Comparison of ENCODE assay signal across 18 mouse cellular contexts in genomic region chr19:57427756-57428438, GRCm38 (mm10).
"Had no signal": no experiment of that assay in that cellular context is flagged by ENCODE, and none has a peak within 500 bp of the region (broad histone marks: within the 10 kb centered on the region; RNA-seq: fewer than 3 reads in every experiment).

No protein-coding gene starts in this region.

- H3K27me3 ChIP-seq: midbrain, embryonic 13.5 days; neural tube, embryonic 13.5 days; neural tube, embryonic 15.5 days had no signal

- H3K4me3 ChIP-seq: midbrain, embryonic 10.5 days; midbrain, embryonic 13.5 days; myocyte; neural tube, embryonic 13.5 days; neural tube, embryonic 15.5 days had no signal

- H3K9me3 ChIP-seq: midbrain, embryonic 10.5 days; midbrain, embryonic 13.5 days; neural tube, embryonic 13.5 days; neural tube, embryonic 15.5 days had no signal

- H3K4me2 ChIP-seq: lung, embryonic 14.5 days; midbrain, embryonic 13.5 days; neural tube, embryonic 13.5 days; neural tube, embryonic 15.5 days had no signal

- DNase-seq: lung, adult 18-20 months; lung, embryonic 14.5 days; lung, postnatal 4 days; retina, postnatal 1 day; right cerebral cortex, adult 18-20 months; right cerebral cortex, postnatal 25 days; right cerebral cortex, postnatal 4 days; spleen, adult 18-20 months; thymus, adult 18-20 months; thymus, postnatal 14 days; thymus, postnatal 36 days had no signal

- ATAC-seq: midbrain, embryonic 13.5 days; midbrain, embryonic 16.5 days had no signal

- H3K4me1 ChIP-seq: midbrain, embryonic 10.5 days had no signal

- H3K9ac ChIP-seq: liver, embryonic 14.5 days; lung, embryonic 14.5 days; midbrain, embryonic 13.5 days; neural tube, embryonic 13.5 days; neural tube, embryonic 15.5 days had no signal

- H3K36me3 ChIP-seq: midbrain, embryonic 10.5 days; midbrain, embryonic 13.5 days; neural tube, embryonic 13.5 days; neural tube, embryonic 15.5 days had no signal

- H3K27ac ChIP-seq: liver, embryonic 14.5 days; midbrain, embryonic 10.5 days; midbrain, embryonic 13.5 days; neural tube, embryonic 13.5 days; neural tube, embryonic 15.5 days had no signal
